Mouse (Mus musculus) stomach, embryonic 16.5 days (tissue): Measurements from ENCODE around the gene Zranb3. TPM values are rescaled to one million over a fixed set of nuclear protein-coding genes. Genes with fewer than 3 reads are reported as not detected.

ENCODE experiments used
- ATAC-seq: fragments of 200-750 bp; cut with Nextera tagmentation; 2 replicates; pipeline ENCODE4 v1.8.0; 2017; ENCODE audit warnings: moderate number of reproducible peaks, moderate TSS enrichment; ENCODE audit not compliant: insufficient read depth, low FRiP score
- H3K27ac ChIP-seq: fragments of 300-500 bp; sonication (generic); 2 replicates; pipeline ENCODE4 v1.5.1; 2014; ENCODE audit warnings: low read length
- H3K27me3 ChIP-seq: fragments of 300-500 bp; sonication (generic); 2 replicates; pipeline ENCODE4 v1.6.1; 2014; ENCODE audit warnings: low read length, control low read depth, mixed read lengths; ENCODE audit not compliant: control insufficient read depth, insufficient read depth
- H3K36me3 ChIP-seq: fragments of 300-500 bp; sonication (generic); 2 replicates; pipeline ENCODE4 v1.6.1; 2014; ENCODE audit warnings: low read length; ENCODE audit not compliant: control insufficient read depth, insufficient read depth
- H3K4me1 ChIP-seq: fragments of 300-500 bp; sonication (generic); 2 replicates; pipeline ENCODE4 v1.6.1; 2014; ENCODE audit warnings: low read length, control low read depth, mixed read lengths; ENCODE audit not compliant: control insufficient read depth, insufficient read depth
- H3K4me2 ChIP-seq: fragments of 300-500 bp; sonication (generic); 2 replicates; pipeline ENCODE4 v1.6.1; 2014; ENCODE audit warnings: low read depth, low read length, mixed read lengths
- H3K4me3 ChIP-seq: fragments of 300-500 bp; sonication (generic); replicated peaks from 2 replicates; pipeline ENCODE4 v1.5.1; 2014; ENCODE audit warnings: mild to moderate bottlenecking, low read length
- H3K9ac ChIP-seq: fragments of 300-500 bp; sonication (generic); 2 replicates; pipeline ENCODE4 v1.6.1; 2014; ENCODE audit warnings: low read length
- H3K9me3 ChIP-seq: fragments of 300-500 bp; sonication (generic); replicated peaks from 2 replicates; pipeline ENCODE4 v1.6.1; 2016; ENCODE audit warnings: low read length, control low read depth; ENCODE audit not compliant: control insufficient read depth
- WGBS: fragments of 180-500 bp; shearing (Covaris S2); extraction: QIAGEN DNeasy Blood & Tissue Kit; methylation state at CpG from one replicate; pipeline ENCODE4 v1.1.7; 2014; 5-methylcytosine and 5-hydroxymethylcytosine counted together
- polyA plus RNA-seq: library from polyadenylated mRNA; unstranded; fragments of >200 nt; fragmentation: Nextera tagmentation; extraction: Ambion mirVana; gene quantifications from 2 replicates; pipeline ENCODE4 v1.2.1, GENCODE M21; 2015

Gene Zranb3
- polyA plus RNA-seq, 1 experiment from 2014 or later = 6.4 TPM

- no peak overlapping the region for H3K4me3 ChIP-seq
- no peak overlapping the region for H3K4me2 ChIP-seq
- no peaks in the 10 kb centered on the region for H3K36me3 ChIP-seq
- H3K27me3 ChIP-seq = no peaks in the 10 kb centered on the region
- 64% methylated on average over 5 of the region's 5 CpGs for WGBS
- no peaks in the 10 kb centered on the region for H3K4me1 ChIP-seq
- ATAC-seq = no peak
- H3K27ac ChIP-seq = no peak overlapping the region
- H3K9ac ChIP-seq = no peak overlapping the region
- no peaks in the 10 kb centered on the region for H3K9me3 ChIP-seq
These were observed 119.4 kb downstream of the Zranb3 start for GRCm38 (mm10) chr1:127983274-127983993.

DNA sequence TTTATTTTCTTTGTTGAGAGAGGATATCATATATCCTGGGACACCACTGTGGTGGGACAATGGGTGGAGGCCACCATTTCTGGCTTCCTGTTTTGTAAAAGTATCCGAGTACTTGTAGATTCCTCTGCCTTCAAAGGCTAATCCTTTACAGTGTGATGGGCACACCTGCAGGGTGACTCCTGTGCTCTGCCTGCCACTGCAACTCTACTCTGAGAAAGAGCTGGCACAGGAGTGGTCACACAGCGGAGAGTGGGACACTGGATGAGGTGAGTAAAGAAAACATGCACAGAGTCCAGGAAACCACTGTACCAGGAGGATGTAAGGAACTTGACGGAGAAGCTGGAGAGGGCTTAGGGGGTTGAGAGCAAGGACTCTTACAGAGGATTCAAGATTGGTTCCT, 120.6 kb downstream of the Zranb3 start:
- H3K4me2 ChIP-seq = no peak overlapping the region
- no peak for ATAC-seq
- no peaks in the 10 kb centered on the region for H3K27me3 ChIP-seq
- H3K4me3 ChIP-seq = no peak overlapping the region
- H3K9ac ChIP-seq = no peak overlapping the region
- no peaks in the 10 kb centered on the region for H3K4me1 ChIP-seq
- 81% methylated on average over 3 of the region's 3 CpGs for WGBS
- H3K9me3 ChIP-seq = no peaks in the 10 kb centered on the region
- no peak overlapping the region for H3K27ac ChIP-seq
- H3K36me3 ChIP-seq = no peaks in the 10 kb centered on the region

GRCm38 (mm10) chr1:127980911-127981559, 121.8 kb downstream of the Zranb3 start:
- no peak overlapping the region for H3K9ac ChIP-seq
- H3K36me3 ChIP-seq = no peaks in the 10 kb centered on the region
- no peaks in the 10 kb centered on the region for H3K4me1 ChIP-seq
- H3K4me3 ChIP-seq = no peak overlapping the region
- ATAC-seq = no peak
- no peak overlapping the region for H3K27ac ChIP-seq
- H3K27me3 ChIP-seq = no peaks in the 10 kb centered on the region
- no peak overlapping the region for H3K4me2 ChIP-seq
- WGBS = 60% methylated on average over 2 of the region's 2 CpGs
- no peaks in the 10 kb centered on the region for H3K9me3 ChIP-seq

- Histone ChIP-seq H3K4me2 (no peak overlapping the region), H3K27me3 (no peaks in the 10 kb centered on the region), H3K27ac (no peak overlapping the region), H3K9me3 (no peaks in the 10 kb centered on the region), H3K4me1 (no peaks in the 10 kb centered on the region), H3K36me3 (no peaks in the 10 kb centered on the region), H3K4me3 (no peak overlapping the region), H3K9ac (no peak overlapping the region)
- WGBS = 82% methylated on average over 1 of the region's 1 CpGs
- ATAC-seq = no peak
These were observed 124.7 kb downstream of the Zranb3 start for GRCm38 (mm10) chr1:127978125-127978524.

DNA sequence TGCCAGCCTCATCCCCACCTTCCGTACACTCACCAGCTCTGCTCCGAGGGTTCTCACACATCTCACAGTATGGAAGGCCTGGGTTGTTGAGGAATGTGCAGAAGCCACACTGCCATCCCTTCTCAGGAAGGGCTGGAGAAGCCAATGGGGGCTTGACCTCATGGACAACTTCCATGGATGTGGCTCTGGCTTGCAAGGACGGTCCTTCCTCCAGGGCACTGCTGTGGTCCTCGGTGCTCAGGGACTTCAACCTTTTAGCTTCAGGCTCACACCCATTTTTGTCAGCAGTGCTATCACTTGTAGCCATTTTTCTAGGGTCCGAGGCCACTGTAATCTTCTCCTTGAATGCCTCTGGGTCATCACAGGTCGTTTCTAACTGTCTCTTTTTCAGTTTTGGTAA, 126.7 kb downstream of the Zranb3 start:
- Histone ChIP-seq H3K4me2 (no peak overlapping the region), H3K9me3 (no peaks in the 10 kb centered on the region), H3K4me3 (no peak overlapping the region), H3K27me3 (no peaks in the 10 kb centered on the region), H3K4me1 (no peaks in the 10 kb centered on the region), H3K27ac (no peak overlapping the region), H3K36me3 (no peaks in the 10 kb centered on the region), H3K9ac (no peak overlapping the region)
- ATAC-seq = no peak
- WGBS = 82% methylated on average over 6 of the region's 6 CpGs

- Histone ChIP-seq H3K4me2 (no peak overlapping the region), H3K4me1 (no peaks in the 10 kb centered on the region), H3K27me3 (no peaks in the 10 kb centered on the region), H3K27ac (no peak overlapping the region), H3K9me3 (no peaks in the 10 kb centered on the region), H3K4me3 (no peak overlapping the region), H3K36me3 (no peaks in the 10 kb centered on the region), H3K9ac (no peak overlapping the region)
- no peak for ATAC-seq
- WGBS = 72% methylated on average over 2 of the region's 2 CpGs
These were observed 127.2 kb downstream of the Zranb3 start for GRCm38 (mm10) chr1:127975676-127976075.

DNA sequence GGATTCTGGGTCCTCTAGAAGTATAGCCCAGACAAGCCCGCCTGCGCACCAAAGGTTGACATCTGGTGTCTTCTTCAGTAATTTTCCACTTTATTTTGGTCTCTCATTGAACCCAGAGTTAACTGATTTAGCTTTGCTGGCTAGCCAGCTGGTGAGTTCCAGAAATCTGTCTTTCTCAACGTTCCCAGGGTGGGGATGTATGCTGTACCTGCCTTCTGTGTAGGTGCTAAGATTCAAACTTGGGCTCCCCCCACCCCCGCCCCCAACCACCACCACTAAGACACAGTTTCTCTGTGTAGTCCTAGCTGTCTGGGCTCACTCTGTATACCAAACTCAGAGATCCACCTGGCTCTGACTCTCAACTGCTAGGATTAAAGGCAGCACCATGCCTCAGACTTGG, 128.8 kb downstream of the Zranb3 start:
- Histone ChIP-seq H3K27me3 (no peaks in the 10 kb centered on the region), H3K9me3 (no peaks in the 10 kb centered on the region), H3K4me1 (no peaks in the 10 kb centered on the region), H3K9ac (no peak overlapping the region), H3K36me3 (no peaks in the 10 kb centered on the region), H3K4me3 (no peak overlapping the region), H3K27ac (no peak overlapping the region), H3K4me2 (no peak overlapping the region)
- no peak for ATAC-seq
- 87% methylated on average over 4 of the region's 4 CpGs for WGBS

DNA sequence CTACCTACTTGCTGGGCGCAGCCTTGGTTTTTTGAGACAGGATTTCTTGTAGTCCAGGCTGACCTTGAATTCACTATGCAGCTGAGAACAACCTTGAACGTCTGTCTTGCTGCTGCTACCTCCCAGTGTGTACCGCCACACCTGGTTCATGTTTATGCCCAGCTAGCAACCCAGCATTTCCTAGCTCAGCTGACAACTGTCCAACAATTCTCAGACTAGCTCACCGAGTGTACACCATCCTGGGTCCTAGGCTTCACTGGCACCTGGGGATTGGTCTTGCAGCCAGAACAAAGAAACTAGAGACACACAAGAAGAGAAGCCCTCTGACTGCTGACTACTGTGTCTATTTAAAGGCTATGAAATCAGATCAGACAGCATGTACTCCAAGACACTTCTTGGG, 132.0 kb downstream of the Zranb3 start:
- H3K27ac ChIP-seq = no peak overlapping the region
- no peaks in the 10 kb centered on the region for H3K9me3 ChIP-seq
- no peak for ATAC-seq
- no peaks in the 10 kb centered on the region for H3K36me3 ChIP-seq
- H3K9ac ChIP-seq = no peak overlapping the region
- H3K27me3 ChIP-seq = no peaks in the 10 kb centered on the region
- 78% methylated on average over 4 of the region's 4 CpGs for WGBS
- no peaks in the 10 kb centered on the region for H3K4me1 ChIP-seq
- no peak overlapping the region for H3K4me3 ChIP-seq
- no peak overlapping the region for H3K4me2 ChIP-seq

- 87% methylated on average over 3 of the region's 3 CpGs for WGBS
- Histone ChIP-seq H3K27me3 (no peaks in the 10 kb centered on the region), H3K9me3 (no peaks in the 10 kb centered on the region), H3K4me2 (no peak overlapping the region), H3K4me1 (no peaks in the 10 kb centered on the region), H3K27ac (no peak overlapping the region), H3K4me3 (no peak overlapping the region), H3K9ac (no peak overlapping the region), H3K36me3 (no peaks in the 10 kb centered on the region)
- ATAC-seq = no peak
These were observed 139.5 kb downstream of the Zranb3 start for GRCm38 (mm10) chr1:127963326-127963725.
